Comparison of ENCODE assay signal across 16 mouse cellular contexts in the genomic region with DNA sequence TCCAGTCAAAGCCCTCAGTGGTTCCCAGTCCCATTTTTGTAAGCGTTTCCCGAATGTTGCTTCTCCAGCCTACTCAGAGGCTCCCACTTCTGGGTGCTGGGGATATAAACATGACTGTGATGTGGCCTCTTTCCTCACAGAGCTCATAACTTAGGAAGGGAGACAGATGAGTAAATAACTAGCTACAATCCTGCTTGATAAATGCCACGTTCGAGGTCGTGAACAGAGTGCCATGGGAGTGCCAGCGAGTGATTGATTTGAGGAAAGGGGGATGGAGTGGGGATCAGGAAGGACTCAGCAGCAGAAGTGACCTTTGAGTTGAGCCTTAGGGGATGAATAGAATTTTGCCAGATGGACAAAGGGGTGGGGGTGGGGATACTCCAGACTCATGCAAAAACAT. TPM values are rescaled to one million over a fixed set of nuclear protein-coding genes. Genes with fewer than 3 reads are reported as not detected.
DNase-seq lines count a peak whose midpoint lies in the region; ATAC-seq and TF ChIP-seq lines count a peak whose summit lies in the region.
"Had no signal": no experiment of that assay in that cellular context is flagged by ENCODE, and none has a peak within 500 bp of the region (broad histone marks: within the 10 kb centered on the region; RNA-seq: fewer than 3 reads in every experiment).

No protein-coding gene starts in this region.

- 72% methylated on average over 6 of the region's 6 CpGs for WGBS in forebrain, postnatal 0 days
- WGBS in forebrain, embryonic 15.5 days = 77% methylated on average over 6 of the region's 6 CpGs
- 45% methylated on average over 6 of the region's 6 CpGs for WGBS in lung, postnatal 0 days
- WGBS in neural tube, embryonic 11.5 days = 26% methylated on average over 6 of the region's 6 CpGs

- H3K4me2 ChIP-seq in forebrain, postnatal 0 days (ENCODE audit: low read depth) = no peak overlapping the region
- H3K4me2 ChIP-seq in forebrain, embryonic 15.5 days (replicated peaks) = no peak overlapping the region
- no peak overlapping the region for H3K4me2 ChIP-seq in lung, postnatal 0 days (replicated peaks; ENCODE audit: low read depth, low read length)
- H3K4me2 ChIP-seq in neural tube, embryonic 11.5 days (ENCODE audit: low read depth) = no peak overlapping the region
- H3K4me2 ChIP-seq: heart, embryonic 15.5 days; hindbrain, embryonic 14.5 days had no signal

- H3K27ac ChIP-seq in forebrain, postnatal 0 days (ENCODE audit: low read depth, low read length) = 0 out of 2 replicates have a peak overlapping the region, but pooled peaks have one; percentile 9
- no peak overlapping the region for H3K27ac ChIP-seq in forebrain, embryonic 15.5 days (replicated peaks)
- no peak overlapping the region for H3K27ac ChIP-seq in lung, postnatal 0 days (ENCODE audit: low read length)
- no peak overlapping the region for H3K27ac ChIP-seq in neural tube, embryonic 11.5 days (ENCODE audit: low read depth, low read length)
- H3K27ac ChIP-seq: heart, embryonic 15.5 days; hindbrain, embryonic 14.5 days had no signal

- DNase-seq in forebrain, postnatal 0 days = no peak
- no peak for DNase-seq in lung, postnatal 0 days (ENCODE audit: low spot score)
- DNase-seq in lung, postnatal 36 days = no peak
- peak; percentile 22 to 50 for DNase-seq in adrenal gland, postnatal 36 days
- peak; percentile 37 for DNase-seq in neural tube, embryonic 11.5 days (ENCODE audit: low spot score)
- no peak for DNase-seq in right cerebral cortex, postnatal 14 days
- DNase-seq in ovary, postnatal 10 days (ENCODE audit: low spot score) = no peak
- DNase-seq: cerebellum, postnatal 14 days; heart, adult 11 months; kidney, adult 8-10 months; liver; lung, adult 2 months; thymus, adult 18-20 months had no signal

- no peaks in the 10 kb centered on the region for H3K9me3 ChIP-seq in forebrain, postnatal 0 days (ENCODE audit: low read length)
- no peaks in the 10 kb centered on the region for H3K9me3 ChIP-seq in forebrain, embryonic 15.5 days
- H3K9me3 ChIP-seq in lung, postnatal 0 days (ENCODE audit: low read length) = no peaks in the 10 kb centered on the region
- H3K9me3 ChIP-seq in neural tube, embryonic 11.5 days (ENCODE audit: control insufficient read depth, low read length) = no peaks in the 10 kb centered on the region
- H3K9me3 ChIP-seq: heart, embryonic 15.5 days had no signal

- ATAC-seq in forebrain, postnatal 0 days = no peak
- no peak for ATAC-seq in forebrain, embryonic 15.5 days (replicated peaks)
- ATAC-seq in lung, postnatal 0 days = no peak
- ATAC-seq in neural tube, embryonic 11.5 days (ENCODE audit: insufficient read depth, low FRiP score, low TSS enrichment) = no peak

- H3K4me3 ChIP-seq in forebrain, postnatal 0 days (ENCODE audit: low read depth, low read length) = no peak overlapping the region
- H3K4me3 ChIP-seq in forebrain, embryonic 15.5 days = no peak overlapping the region
- no peak overlapping the region for H3K4me3 ChIP-seq in lung, postnatal 0 days (ENCODE audit: low read depth, low read length)
- H3K4me3 ChIP-seq in neural tube, embryonic 11.5 days (ENCODE audit: low read depth, low read length) = no peak overlapping the region
- H3K4me3 ChIP-seq: heart, embryonic 15.5 days had no signal

- no peaks in the 10 kb centered on the region for H3K36me3 ChIP-seq in forebrain, postnatal 0 days (ENCODE audit: insufficient read depth)
- no peaks in the 10 kb centered on the region for H3K36me3 ChIP-seq in forebrain, embryonic 15.5 days
- H3K36me3 ChIP-seq in lung, postnatal 0 days (ENCODE audit: insufficient read depth, low read length) = no peaks in the 10 kb centered on the region; the same call in 1 of the 2 replicates
- no peaks in the 10 kb centered on the region; the same call in 1 of the 2 replicates for H3K36me3 ChIP-seq in neural tube, embryonic 11.5 days (ENCODE audit: control insufficient read depth, insufficient read depth, low read length)

- H3K4me1 ChIP-seq in forebrain, postnatal 0 days (ENCODE audit: insufficient read depth) = no peaks in the 10 kb centered on the region
- H3K4me1 ChIP-seq in forebrain, embryonic 15.5 days = peaks cover 8% of the 10 kb centered on the region
- peaks cover 6% of the 10 kb centered on the region; the same call in 1 of the 2 replicates for H3K4me1 ChIP-seq in lung, postnatal 0 days (ENCODE audit: insufficient read depth, low read depth, low read length)
- peaks cover 16% of the 10 kb centered on the region for H3K4me1 ChIP-seq in neural tube, embryonic 11.5 days (ENCODE audit: control insufficient read depth, insufficient read depth, low read length)

- no peak overlapping the region for H3K9ac ChIP-seq in forebrain, postnatal 0 days
- H3K9ac ChIP-seq in forebrain, embryonic 15.5 days (replicated peaks) = no peak overlapping the region
- no peak overlapping the region for H3K9ac ChIP-seq in lung, postnatal 0 days (replicated peaks; ENCODE audit: low read depth)
- H3K9ac ChIP-seq in neural tube, embryonic 11.5 days (ENCODE audit: low read length) = no peak overlapping the region
- H3K9ac ChIP-seq: heart, embryonic 15.5 days; hindbrain, embryonic 14.5 days had no signal

- no peaks in the 10 kb centered on the region for H3K27me3 ChIP-seq in forebrain, postnatal 0 days (ENCODE audit: insufficient read depth, low read length)
- no peaks in the 10 kb centered on the region for H3K27me3 ChIP-seq in forebrain, embryonic 15.5 days
- no peaks in the 10 kb centered on the region for H3K27me3 ChIP-seq in lung, postnatal 0 days (replicated peaks; ENCODE audit: insufficient read depth, low read length)
- no peaks in the 10 kb centered on the region for H3K27me3 ChIP-seq in neural tube, embryonic 11.5 days (ENCODE audit: control insufficient read depth, insufficient read depth, low read length)
- H3K27me3 ChIP-seq: heart, embryonic 15.5 days had no signal

- no peak for TF ChIP-seq EP300 in lung, postnatal 0 days (IDR thresholded peaks at IDR 0.05)

- no peak for TF ChIP-seq CTCF in forebrain, postnatal 0 days (IDR thresholded peaks at IDR 0.05; ENCODE audit: low read depth)
- TF ChIP-seq CTCF in lung, postnatal 0 days (IDR thresholded peaks at IDR 0.05) = peak; percentile 33

RNA-seq across cellular contexts. Expression of a gene that starts 41.7 kb away (rescaled TPM):
- total RNA-seq in forebrain, postnatal 0 days (2014; rRNA removed) = 11.1 and 21.6 TPM in 2 replicates
- polyA plus RNA-seq in forebrain, postnatal 0 days (2015; fragmentation: Nextera tagmentation; extraction: Ambion mirVana) = 67.8 and 78.9 TPM in 2 replicates
- polyA plus RNA-seq in forebrain, embryonic 15.5 days (2015; fragmentation: Nextera tagmentation; extraction: Ambion mirVana) = 67.6 and 68.6 TPM in 2 replicates
- 72.5 and 77.6 TPM in 2 replicates for polyA plus RNA-seq in lung, postnatal 0 days (2015; fragmentation: Nextera tagmentation; extraction: Ambion mirVana)
- 10 to 100 TPM; 31.4 to 34.7 TPM for total RNA-seq in adrenal gland, postnatal 36 days (2021)
- polyA plus RNA-seq in neural tube, embryonic 11.5 days (2014; fragmentation: Nextera tagmentation; extraction: Ambion mirVana) = 50.5 and 58.9 TPM in 2 replicates

RNA-seq across cellular contexts. Expression of a gene that starts 42.2 kb away (rescaled TPM):
- 3.0 and 4.2 TPM in 2 replicates for total RNA-seq in forebrain, postnatal 0 days (2014; rRNA removed)
- 2.6 and 4.8 TPM in 2 replicates for polyA plus RNA-seq in forebrain, postnatal 0 days (2015; fragmentation: Nextera tagmentation; extraction: Ambion mirVana)
- polyA plus RNA-seq in forebrain, embryonic 15.5 days (2015; fragmentation: Nextera tagmentation; extraction: Ambion mirVana) = 2.6 and 4.1 TPM in 2 replicates
- 9.8 and 12.4 TPM in 2 replicates for polyA plus RNA-seq in lung, postnatal 0 days (2015; fragmentation: Nextera tagmentation; extraction: Ambion mirVana)
- not detected for total RNA-seq in adrenal gland, postnatal 36 days (2021)
- polyA plus RNA-seq in neural tube, embryonic 11.5 days (2014; fragmentation: Nextera tagmentation; extraction: Ambion mirVana) = 0.93 and 1.0 TPM in 2 replicates

Comparison
In these comparisons a context has a peak if more than half of its experiments do, and no peak if none do; other contexts are left out.
1. DNase-seq: peak in adrenal gland, postnatal 36 days (2 of 2) and neural tube, embryonic 11.5 days (single experiment); none in forebrain, postnatal 0 days (single experiment), lung, postnatal 0 days (single experiment), lung, postnatal 36 days (single experiment), right cerebral cortex, postnatal 14 days (single experiment) and ovary, postnatal 10 days (single experiment).